8 mouse cellular contexts compared by ENCODE assay signal in genomic region chr11:53635590-53636182, GRCm38 (mm10). TPM values are rescaled to one million over a fixed set of nuclear protein-coding genes. Genes with fewer than 3 reads are reported as not detected.
DNase-seq lines count a peak whose midpoint lies in the region; ATAC-seq and TF ChIP-seq lines count a peak whose summit lies in the region.

No protein-coding gene starts in this region.

- DNase-seq in kidney, adult 11 months: no peak
- no peak for DNase-seq in B cell, adult 2 months
- no peak for DNase-seq in kidney, postnatal 36 days
- DNase-seq in thymus, adult 2 months: no peak

- H3K9ac ChIP-seq in kidney, embryonic 15.5 days: 0 out of 2 replicates have a peak overlapping the region, but pooled peaks have one; percentile 24
- H3K9ac ChIP-seq in embryonic facial prominence, embryonic 13.5 days: peak overlapping the region; percentile 58
- H3K9ac ChIP-seq in intestine, embryonic 15.5 days: peak overlapping the region; percentile 32; the same call in 1 of the 2 replicates
- H3K9ac ChIP-seq in neural tube, embryonic 12.5 days: 0 out of 2 replicates have a peak overlapping the region, but pooled peaks have one; percentile 26

- H3K27ac ChIP-seq in kidney, embryonic 15.5 days: no peak overlapping the region
- H3K27ac ChIP-seq in embryonic facial prominence, embryonic 13.5 days: no peak overlapping the region
- H3K27ac ChIP-seq in intestine, embryonic 15.5 days: no peak overlapping the region
- H3K27ac ChIP-seq in neural tube, embryonic 12.5 days: no peak overlapping the region
- H3K27ac ChIP-seq in thymus, adult 2 months (ENCODE audit: control insufficient read depth, insufficient read depth, low read length): no peak overlapping the region

- 38% methylated on average over 9 of the region's 9 CpGs for WGBS in kidney, embryonic 15.5 days
- WGBS in embryonic facial prominence, embryonic 13.5 days: 34% methylated on average over 9 of the region's 9 CpGs
- WGBS in intestine, embryonic 15.5 days: 45% methylated on average over 9 of the region's 9 CpGs
- whole genome bisulfite sequencing in neural tube, embryonic 12.5 days: 43% methylated on average over 9 of the region's 9 CpGs
- WGBS in thymus, adult 2 months: 72% methylated on average over 9 of the region's 9 CpGs

- no peak for TF ChIP-seq CTCF in thymus, adult 2 months (IDR thresholded peaks at IDR 0.05; ENCODE audit: borderline replicate concordance, control insufficient read depth, extremely low read depth, insufficient read depth, low read length, poor library complexity)

- peak overlapping the region; percentile 42 for H3K4me3 ChIP-seq in kidney, embryonic 15.5 days (replicated peaks)
- peak overlapping the region; percentile 43 for H3K4me3 ChIP-seq in embryonic facial prominence, embryonic 13.5 days
- H3K4me3 ChIP-seq in intestine, embryonic 15.5 days (replicated peaks): peak overlapping the region; percentile 33
- H3K4me3 ChIP-seq in neural tube, embryonic 12.5 days: peak overlapping the region; percentile 26
- no peak overlapping the region for H3K4me3 ChIP-seq in thymus, adult 2 months (ENCODE audit: control insufficient read depth, insufficient read depth, low read length)

- H3K36me3 ChIP-seq in kidney, embryonic 15.5 days: no peaks in the 10 kb centered on the region
- no peaks in the 10 kb centered on the region for H3K36me3 ChIP-seq in embryonic facial prominence, embryonic 13.5 days
- H3K36me3 ChIP-seq in intestine, embryonic 15.5 days: no peaks in the 10 kb centered on the region
- no peaks in the 10 kb centered on the region for H3K36me3 ChIP-seq in neural tube, embryonic 12.5 days
- H3K36me3 ChIP-seq in thymus, adult 2 months (ENCODE audit: control insufficient read depth, insufficient read depth, low read length): no peaks in the 10 kb centered on the region

- ATAC-seq in kidney, embryonic 15.5 days (replicated peaks; ENCODE audit: low FRiP score): no peak
- ATAC-seq in embryonic facial prominence, embryonic 13.5 days (ENCODE audit: insufficient number of reproducible peaks, insufficient read depth, low FRiP score, low TSS enrichment, low read depth): no peak
- ATAC-seq in intestine, embryonic 15.5 days: no peak
- ATAC-seq in neural tube, embryonic 12.5 days (ENCODE audit: low FRiP score, low read depth): no peak; the same call in 1 of the 2 replicates

- peaks cover 18% of the 10 kb centered on the region for H3K4me1 ChIP-seq in kidney, embryonic 15.5 days
- H3K4me1 ChIP-seq in embryonic facial prominence, embryonic 13.5 days: peaks cover 22% of the 10 kb centered on the region
- H3K4me1 ChIP-seq in intestine, embryonic 15.5 days (replicated peaks): peaks cover 7% of the 10 kb centered on the region
- H3K4me1 ChIP-seq in neural tube, embryonic 12.5 days: peaks cover 14% of the 10 kb centered on the region
- peaks cover 9% of the 10 kb centered on the region for H3K4me1 ChIP-seq in thymus, adult 2 months (replicated peaks; ENCODE audit: control insufficient read depth, insufficient read depth, low read length)

- H3K27me3 ChIP-seq in kidney, embryonic 15.5 days: peaks cover 35% of the 10 kb centered on the region
- H3K27me3 ChIP-seq in embryonic facial prominence, embryonic 13.5 days: peaks cover 25% of the 10 kb centered on the region
- peaks cover 20% of the 10 kb centered on the region for H3K27me3 ChIP-seq in intestine, embryonic 15.5 days (replicated peaks)
- peaks cover 21% of the 10 kb centered on the region for H3K27me3 ChIP-seq in neural tube, embryonic 12.5 days (replicated peaks)
- H3K27me3 ChIP-seq in thymus, adult 2 months (ENCODE audit: control insufficient read depth, insufficient read depth, low read length): no peaks in the 10 kb centered on the region

- no peaks in the 10 kb centered on the region for H3K9me3 ChIP-seq in kidney, embryonic 15.5 days (replicated peaks)
- no peaks in the 10 kb centered on the region for H3K9me3 ChIP-seq in embryonic facial prominence, embryonic 13.5 days
- H3K9me3 ChIP-seq in intestine, embryonic 15.5 days: no peaks in the 10 kb centered on the region
- H3K9me3 ChIP-seq in neural tube, embryonic 12.5 days: no peaks in the 10 kb centered on the region

- no peak for TF ChIP-seq POLR2A in thymus, adult 2 months (IDR thresholded peaks at IDR 0.05; ENCODE audit: control insufficient read depth, extremely low read depth, insufficient read depth, low read length, poor library complexity)

- H3K4me2 ChIP-seq in kidney, embryonic 15.5 days: peak overlapping the region; percentile 82
- H3K4me2 ChIP-seq in embryonic facial prominence, embryonic 13.5 days: peak overlapping the region; percentile 76
- H3K4me2 ChIP-seq in intestine, embryonic 15.5 days (replicated peaks): peak overlapping the region; percentile 83
- peak overlapping the region; percentile 81 for H3K4me2 ChIP-seq in neural tube, embryonic 12.5 days (replicated peaks)

RNA-seq across cellular contexts. Expression of gene Il13, which starts 1.2 kb away (rescaled TPM):
- polyA plus RNA-seq in kidney, embryonic 15.5 days (2015; fragmentation: Nextera tagmentation; extraction: Ambion mirVana): not detected in 2 replicates
- polyA plus RNA-seq in embryonic facial prominence, embryonic 13.5 days (2015; fragmentation: Nextera tagmentation; extraction: Ambion mirVana): not detected in 2 replicates
- not detected in 2 replicates for polyA plus RNA-seq in intestine, embryonic 15.5 days (2015; fragmentation: Nextera tagmentation; extraction: Ambion mirVana)
- polyA plus RNA-seq in neural tube, embryonic 12.5 days (2016; fragmentation: Nextera tagmentation; extraction: Ambion mirVana): not detected in 2 replicates
- 8.5 and 10.4 TPM in 2 replicates for polyA plus RNA-seq in thymus, adult 2 months (2012; rRNA removed)

RNA-seq across cellular contexts. Expression of gene Il4, which starts 17.2 kb away (rescaled TPM):
- 1.2 and 1.3 TPM in 2 replicates for polyA plus RNA-seq in kidney, embryonic 15.5 days (2015; fragmentation: Nextera tagmentation; extraction: Ambion mirVana)
- polyA plus RNA-seq in embryonic facial prominence, embryonic 13.5 days (2015; fragmentation: Nextera tagmentation; extraction: Ambion mirVana): 1.1 and 2.7 TPM in 2 replicates
- polyA plus RNA-seq in intestine, embryonic 15.5 days (2015; fragmentation: Nextera tagmentation; extraction: Ambion mirVana): 0.56 and 0.59 TPM in 2 replicates
- 2.3 and 3.4 TPM in 2 replicates for polyA plus RNA-seq in neural tube, embryonic 12.5 days (2016; fragmentation: Nextera tagmentation; extraction: Ambion mirVana)
- polyA plus RNA-seq in thymus, adult 2 months (2012; rRNA removed): 0.55 TPM in 1 of 2 replicates, not detected in the other
